Mouse (Mus musculus): ENCODE measurements around the gene Srrm2. TPM values are rescaled to one million over a fixed set of nuclear protein-coding genes. Genes with fewer than 3 reads are reported as not detected.

Srrm2 gene
- polyA plus RNA-seq, 1 experiment = 63.8 TPM

DNA sequence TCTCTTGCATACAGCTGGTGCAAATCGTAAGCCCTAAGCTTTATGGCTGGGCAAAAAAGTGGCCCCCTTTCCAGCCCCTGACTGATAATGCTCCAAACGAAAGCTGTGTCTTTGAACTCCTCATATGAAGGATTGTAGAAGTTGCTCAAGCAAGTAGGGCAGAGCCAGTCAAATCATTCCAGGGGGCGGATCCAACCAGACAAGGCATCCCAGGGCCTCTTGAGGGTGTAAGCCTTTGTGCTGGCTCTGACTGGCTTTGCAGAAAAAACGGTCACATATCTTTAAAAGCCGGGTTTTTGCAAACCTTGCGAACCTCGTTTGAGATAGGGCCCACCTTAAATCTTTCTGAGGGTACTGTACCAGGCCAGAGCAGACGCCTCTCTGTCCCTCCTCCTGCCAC lies 46.3 kb upstream of the Srrm2 start:
- Histone ChIP-seq H3K36me3 (ENCODE audit: control insufficient read depth, insufficient read depth) (no peaks in the 10 kb centered on the region), H3K4me3 (ENCODE audit: insufficient read depth, poor library complexity, severe bottlenecking) (no peak overlapping the region), H3K79me2 (ENCODE audit: control insufficient read depth, insufficient read depth) (no peaks in the 10 kb centered on the region), H3K79me3 (ENCODE audit: low read depth) (no peaks in the 10 kb centered on the region), H3ac (ENCODE audit: control insufficient read depth, insufficient read length, low read depth) (no peak overlapping the region), H3K27me3 (ENCODE audit: control insufficient read depth, insufficient read depth, insufficient read length) (peaks cover 36% of the 10 kb centered on the region)
- no peak for TF ChIP-seq MYOG (IDR thresholded peaks at IDR 0.05; ENCODE audit: control insufficient read depth, extremely low read depth, insufficient read length)
- no peak for TF ChIP-seq CTCF (IDR thresholded peaks at IDR 0.05; ENCODE audit: control insufficient read depth, insufficient read depth, insufficient read length)

DNA sequence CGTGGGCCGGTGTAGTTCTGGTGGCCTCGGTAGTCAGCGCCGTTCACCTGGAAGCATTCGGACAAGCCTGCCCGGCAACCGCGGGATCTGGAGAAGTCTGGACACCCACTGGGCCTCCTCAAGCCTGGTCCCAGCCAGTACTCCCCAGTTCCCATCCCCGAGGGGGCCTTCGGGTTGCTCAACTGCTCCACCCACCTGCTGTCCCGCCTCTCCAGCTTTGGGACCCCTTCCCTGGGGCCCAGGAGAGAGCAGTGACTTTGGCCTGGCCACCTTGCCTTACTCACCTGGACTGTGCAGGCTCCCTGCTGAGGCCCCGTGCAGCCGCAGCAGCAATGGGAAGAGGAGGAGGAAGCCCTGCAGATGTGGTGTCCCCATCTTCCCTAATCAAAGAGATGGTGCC lies 45.7 kb upstream of the Srrm2 start:
- Histone ChIP-seq H3K79me3 (ENCODE audit: low read depth) (no peaks in the 10 kb centered on the region), H3K4me3 (ENCODE audit: insufficient read depth, poor library complexity, severe bottlenecking) (no peak overlapping the region), H3K79me2 (ENCODE audit: control insufficient read depth, insufficient read depth) (no peaks in the 10 kb centered on the region), H3K27me3 (ENCODE audit: control insufficient read depth, insufficient read depth, insufficient read length) (peaks cover 36% of the 10 kb centered on the region), H3K36me3 (ENCODE audit: control insufficient read depth, insufficient read depth) (no peaks in the 10 kb centered on the region), H3ac (ENCODE audit: control insufficient read depth, insufficient read length, low read depth) (no peak overlapping the region)
- TF ChIP-seq CEBPB (IDR thresholded peaks at IDR 0.05; ENCODE audit: low read depth) = no peak
- TF ChIP-seq MYOD1 (IDR thresholded peaks at IDR 0.05; ENCODE audit: control insufficient read depth, insufficient read length, low read depth) = no peak
- no peak for TF ChIP-seq MAX (IDR thresholded peaks at IDR 0.05)
- TF ChIP-seq MYOG (IDR thresholded peaks at IDR 0.05; ENCODE audit: control insufficient read depth, extremely low read depth, insufficient read length) = no peak
- TF ChIP-seq FOSL1 (IDR thresholded peaks at IDR 0.05; ENCODE audit: insufficient read depth, low read length, poor library complexity, severe bottlenecking) = no peak

DNA sequence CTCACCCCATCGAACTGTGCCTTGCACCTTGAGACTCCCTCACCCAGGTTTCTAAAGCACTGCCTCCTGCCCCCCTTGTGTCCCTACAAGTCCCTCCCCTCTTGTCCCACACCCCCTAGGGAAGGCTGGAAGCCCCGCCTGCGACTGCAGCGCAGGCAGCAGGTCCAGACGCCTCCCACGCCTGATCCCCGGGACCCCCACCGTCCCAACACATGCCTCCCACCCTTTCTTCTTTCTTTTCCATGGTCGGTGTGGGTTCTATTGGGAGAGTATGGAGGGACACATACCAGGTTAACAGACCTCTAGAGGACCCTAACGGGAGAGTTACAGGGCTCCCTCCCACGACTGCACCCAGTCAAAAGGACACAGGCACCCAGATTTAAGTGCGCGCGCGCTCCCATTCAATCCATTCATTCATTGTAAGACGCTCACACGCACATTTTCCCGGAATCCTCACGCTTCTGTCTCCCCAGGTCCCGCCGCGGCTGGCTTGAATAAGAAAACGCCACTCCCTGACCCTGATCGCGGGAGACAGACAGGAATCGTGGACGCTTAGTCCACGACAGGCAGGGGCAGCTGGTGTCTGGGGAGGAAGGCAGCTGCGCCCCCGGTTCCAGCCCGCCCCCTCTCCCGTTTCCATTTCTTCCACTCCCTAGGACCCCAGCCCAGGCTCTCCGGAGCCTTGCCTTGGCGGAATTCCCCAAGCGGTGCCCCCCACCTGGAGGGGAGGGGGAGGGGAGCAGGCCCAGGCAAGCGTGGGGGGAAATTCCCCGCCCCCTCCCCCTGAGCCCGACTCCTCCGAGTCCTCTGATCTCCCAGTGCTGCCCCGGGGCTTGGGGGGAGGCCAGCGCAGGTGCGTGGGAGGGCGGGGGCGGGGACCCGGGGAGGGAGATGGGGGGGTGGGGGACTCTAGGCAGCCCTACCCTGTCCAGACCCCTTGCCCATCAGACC lies 44.8 kb upstream of the Srrm2 start, which contains the start of gene Kremen2:
Gene Kremen2 (minus strand): TSS at position 533 of the 951 bp plus-strand sequence.
- Histone ChIP-seq H3K79me2 (ENCODE audit: control insufficient read depth, insufficient read depth) (no peaks in the 10 kb centered on the region), H3K79me3 (ENCODE audit: low read depth) (no peaks in the 10 kb centered on the region), H3ac (ENCODE audit: control insufficient read depth, insufficient read length, low read depth) (no peak within 1 kb of the TSS), H3K36me3 (ENCODE audit: control insufficient read depth, insufficient read depth) (no peaks in the 10 kb centered on the region), H3K4me3 (ENCODE audit: insufficient read depth, poor library complexity, severe bottlenecking) (no peak within 1 kb of the TSS), H3K27me3 (ENCODE audit: control insufficient read depth, insufficient read depth, insufficient read length) (peaks cover 36% of the 10 kb centered on the region)
- no peak for TF ChIP-seq USF1 (IDR thresholded peaks at IDR 0.05; ENCODE audit: low read depth)
- TF ChIP-seq MAX (IDR thresholded peaks at IDR 0.05) = no peak
- no peak for TF ChIP-seq CTCF (IDR thresholded peaks at IDR 0.05; ENCODE audit: control insufficient read depth, insufficient read depth, insufficient read length)
- no peak for TF ChIP-seq CEBPB (IDR thresholded peaks at IDR 0.05; ENCODE audit: low read depth)
- no peak for TF ChIP-seq MYOG (IDR thresholded peaks at IDR 0.05; ENCODE audit: control insufficient read depth, extremely low read depth, insufficient read length)
- no peak for TF ChIP-seq FOSL1 (IDR thresholded peaks at IDR 0.05; ENCODE audit: insufficient read depth, low read length, poor library complexity, severe bottlenecking)
- TF ChIP-seq MYOD1 (IDR thresholded peaks at IDR 0.05; ENCODE audit: control insufficient read depth, insufficient read length, low read depth) = no peak

DNA sequence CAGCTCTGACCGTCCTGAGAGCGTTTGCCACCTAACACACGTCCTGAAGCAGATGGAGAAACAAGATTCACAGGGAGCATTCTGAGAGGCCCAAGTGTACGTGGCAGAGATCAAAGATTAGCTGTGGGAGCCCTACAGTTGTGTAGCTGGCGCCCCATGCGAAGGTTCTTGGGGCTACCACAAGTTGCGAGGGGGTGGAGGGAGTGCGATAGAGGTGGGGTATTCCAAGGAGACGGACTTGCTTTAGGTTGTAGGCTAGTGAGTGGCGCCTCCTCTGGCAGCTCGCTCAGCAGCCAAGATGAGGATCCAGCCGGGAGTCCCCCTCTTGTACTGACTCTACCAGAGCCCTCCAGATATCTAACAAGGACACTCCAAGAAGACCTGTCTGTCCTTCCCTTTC lies 44.0 kb upstream of the Srrm2 start:
- Histone ChIP-seq H3K27me3 (ENCODE audit: control insufficient read depth, insufficient read depth, insufficient read length) (peaks cover 36% of the 10 kb centered on the region), H3K4me3 (ENCODE audit: insufficient read depth, poor library complexity, severe bottlenecking) (no peak overlapping the region), H3K36me3 (ENCODE audit: control insufficient read depth, insufficient read depth) (no peaks in the 10 kb centered on the region), H3ac (ENCODE audit: control insufficient read depth, insufficient read length, low read depth) (no peak overlapping the region), H3K79me3 (ENCODE audit: low read depth) (no peaks in the 10 kb centered on the region), H3K79me2 (ENCODE audit: control insufficient read depth, insufficient read depth) (no peaks in the 10 kb centered on the region)
- TF ChIP-seq CTCF (IDR thresholded peaks at IDR 0.05; ENCODE audit: control insufficient read depth, insufficient read depth, insufficient read length) (no peak), FOSL1 (IDR thresholded peaks at IDR 0.05; ENCODE audit: insufficient read depth, low read length, poor library complexity, severe bottlenecking) (no peak), MAX (IDR thresholded peaks at IDR 0.05) (no peak), MYOD1 (IDR thresholded peaks at IDR 0.05; ENCODE audit: control insufficient read depth, insufficient read length, low read depth) (no peak), MYOG (IDR thresholded peaks at IDR 0.05; ENCODE audit: control insufficient read depth, extremely low read depth, insufficient read length) (no peak), CEBPB (IDR thresholded peaks at IDR 0.05; ENCODE audit: low read depth) (no peak), USF1 (IDR thresholded peaks at IDR 0.05; ENCODE audit: low read depth) (no peak)

DNA sequence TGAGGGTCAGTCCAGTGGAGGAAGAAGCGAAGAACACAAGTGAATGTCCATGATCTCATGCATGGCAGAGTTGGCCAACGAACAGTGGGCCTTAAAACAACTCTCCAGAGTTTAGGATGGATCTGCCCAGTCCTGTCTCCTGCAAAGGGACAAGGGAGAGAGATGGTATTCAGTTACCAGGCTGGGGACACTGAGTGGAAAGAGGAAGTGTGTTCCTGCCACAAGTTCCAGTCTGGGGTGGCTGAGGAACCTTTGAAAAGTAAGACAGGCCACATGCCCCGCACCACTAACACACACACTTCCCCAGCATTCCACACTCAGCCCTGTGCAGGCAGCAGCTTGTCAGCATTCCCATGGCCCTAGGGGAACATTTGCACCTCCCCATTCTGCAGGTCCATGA lies 43.6 kb upstream of the Srrm2 start:
- H3K79me2 ChIP-seq (ENCODE audit: control insufficient read depth, insufficient read depth) = no peaks in the 10 kb centered on the region
- peaks cover 34% of the 10 kb centered on the region for H3K27me3 ChIP-seq (ENCODE audit: control insufficient read depth, insufficient read depth, insufficient read length)

More for the DNA sequence above, 43.6 kb upstream of the Srrm2 start:
- Histone ChIP-seq H3K4me3 (ENCODE audit: insufficient read depth, poor library complexity, severe bottlenecking) (no peak overlapping the region), H3ac (ENCODE audit: control insufficient read depth, insufficient read length, low read depth) (no peak overlapping the region), H3K36me3 (ENCODE audit: control insufficient read depth, insufficient read depth) (no peaks in the 10 kb centered on the region), H3K79me3 (ENCODE audit: low read depth) (no peaks in the 10 kb centered on the region)
- no peak for TF ChIP-seq MYOD1 (IDR thresholded peaks at IDR 0.05; ENCODE audit: control insufficient read depth, insufficient read length, low read depth)
- no peak for TF ChIP-seq MYOG (IDR thresholded peaks at IDR 0.05; ENCODE audit: control insufficient read depth, extremely low read depth, insufficient read length)
- TF ChIP-seq FOSL1 (IDR thresholded peaks at IDR 0.05; ENCODE audit: insufficient read depth, low read length, poor library complexity, severe bottlenecking) = no peak
- no peak for TF ChIP-seq MAX (IDR thresholded peaks at IDR 0.05)
- no peak for TF ChIP-seq USF1 (IDR thresholded peaks at IDR 0.05; ENCODE audit: low read depth)
